Mouse (Mus musculus) frontal cortex, adult (tissue): Measurements from ENCODE around the gene Cacna2d1.

Source experiments
- ATAC-seq: cut with Nextera tagmentation; 2 replicates; pipeline ENCODE4 v1.9.2; 2017; ENCODE audit warnings: mild to moderate bottlenecking, moderate library complexity, mixed read lengths; ENCODE audit not compliant: low TSS enrichment

Cacna2d1 gene

DNA sequence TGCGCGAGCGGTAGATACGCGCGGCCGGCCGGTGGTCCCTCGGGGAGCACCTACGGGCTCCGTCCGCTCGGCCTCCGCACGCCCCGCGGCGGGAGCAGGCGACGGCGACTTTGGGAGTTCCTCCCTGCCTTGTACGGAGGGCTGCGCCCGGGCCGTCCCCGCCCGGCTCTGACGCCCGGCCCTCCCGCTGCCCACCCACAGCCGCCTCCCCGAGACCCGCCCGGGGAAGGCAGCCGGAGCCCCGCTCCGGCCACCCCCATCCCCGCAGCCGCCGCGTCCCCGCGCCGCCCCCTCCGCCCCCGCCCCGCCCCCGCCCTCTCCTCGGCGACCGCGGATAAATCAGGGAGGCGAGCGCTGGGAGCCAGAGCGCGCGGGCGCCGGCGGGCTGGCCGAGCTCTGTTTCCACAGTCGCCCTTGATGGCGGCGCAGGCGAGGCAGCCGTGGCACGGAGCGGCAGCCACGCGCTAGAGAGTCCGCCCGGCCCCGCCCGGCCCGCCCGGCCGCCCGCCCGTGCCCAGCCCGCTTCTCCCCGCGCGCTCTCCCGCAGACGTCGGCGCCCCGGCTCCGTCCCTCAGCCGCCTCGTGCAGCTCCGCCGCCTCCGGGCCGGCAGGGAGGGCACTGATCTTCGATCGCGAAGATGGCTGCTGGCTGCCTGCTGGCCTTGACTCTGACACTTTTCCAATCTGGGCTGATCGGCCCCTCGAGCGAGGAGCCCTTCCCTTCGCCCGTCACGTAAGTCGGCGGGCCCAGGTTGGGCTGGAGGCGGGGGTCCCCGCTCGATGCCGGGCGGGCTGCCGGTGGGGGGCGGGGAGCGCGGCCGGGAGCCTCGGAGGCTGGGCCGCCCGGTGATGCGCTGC, at the start of gene Cacna2d1:
Cacna2d1 (plus strand) TSS at position 316 of the 858 bp plus-strand sequence.
- ATAC-seq = peak; percentile 46

GRCm38 (mm10) chr5:15895098-15895497, 39.4 kb upstream of the Cacna2d1 start:
- peak; percentile 83 for ATAC-seq

DNA sequence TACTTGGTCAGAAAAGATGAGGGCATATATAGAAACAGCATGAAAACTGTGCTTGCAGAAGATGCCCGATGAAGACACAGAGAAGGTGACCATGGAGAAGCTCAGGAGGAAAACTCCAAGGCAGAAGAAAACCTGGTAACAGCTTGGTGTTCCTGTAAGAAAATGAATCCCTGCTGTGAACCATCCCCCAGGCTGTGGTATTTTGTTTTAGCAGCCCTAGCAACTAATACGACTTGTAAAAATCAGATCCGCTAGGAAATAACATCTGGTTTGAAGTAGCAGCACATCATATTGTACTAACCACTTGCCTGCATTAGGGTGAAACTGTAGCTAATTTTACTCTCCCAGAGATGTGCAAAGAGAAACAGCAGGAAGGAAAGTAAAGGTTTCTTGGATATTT, 37.8 kb upstream of the Cacna2d1 start:
- ATAC-seq = no peak

GRCm38 (mm10) chr5:15906446-15906845, 28.0 kb upstream of the Cacna2d1 start:
- peak; percentile 50; the same call in 1 of the 2 replicates for ATAC-seq

DNA sequence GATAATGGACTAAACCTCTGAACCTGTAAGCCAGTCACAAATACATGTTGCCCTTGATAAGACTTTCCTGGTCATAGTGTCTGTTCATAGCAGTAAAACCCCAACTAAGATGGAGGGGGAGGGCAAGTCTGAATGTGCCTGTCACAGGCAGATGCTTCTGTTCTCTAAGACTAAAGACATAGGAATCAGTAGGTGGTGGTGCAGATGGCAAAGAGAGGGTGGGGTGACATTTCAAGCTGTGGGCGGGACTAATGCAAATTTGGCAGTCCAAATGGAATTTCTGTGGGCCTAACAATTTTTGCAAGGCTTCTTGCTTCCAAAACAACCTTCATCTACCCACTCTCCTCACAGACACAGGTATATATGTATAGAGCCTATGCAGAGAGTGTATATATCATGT, 19.6 kb upstream of the Cacna2d1 start:
- ATAC-seq = peak; percentile 100

GRCm38 (mm10) chr5:15928506-15928905, 6.0 kb upstream of the Cacna2d1 start:
- no peak for ATAC-seq

DNA sequence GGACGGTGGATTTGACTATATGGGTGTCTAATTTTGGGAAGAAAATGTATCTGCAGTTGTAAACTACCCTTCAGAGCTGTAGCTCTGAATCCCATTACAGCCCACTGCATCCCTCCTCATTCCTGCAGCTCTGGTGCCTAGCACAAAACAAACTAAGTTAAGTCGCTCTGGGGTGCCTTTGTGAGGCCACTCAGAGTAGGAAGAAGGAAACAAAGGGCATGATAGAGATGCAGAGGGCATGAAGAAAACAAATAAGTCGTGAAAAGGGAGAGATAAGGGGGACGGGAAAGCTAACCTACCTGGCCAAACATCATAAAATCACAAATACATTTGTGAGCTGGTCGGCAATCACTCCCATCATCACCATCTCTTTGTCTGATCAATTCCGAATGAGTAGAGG, 1.5 kb upstream of the Cacna2d1 start:
- ATAC-seq = no peak

DNA sequence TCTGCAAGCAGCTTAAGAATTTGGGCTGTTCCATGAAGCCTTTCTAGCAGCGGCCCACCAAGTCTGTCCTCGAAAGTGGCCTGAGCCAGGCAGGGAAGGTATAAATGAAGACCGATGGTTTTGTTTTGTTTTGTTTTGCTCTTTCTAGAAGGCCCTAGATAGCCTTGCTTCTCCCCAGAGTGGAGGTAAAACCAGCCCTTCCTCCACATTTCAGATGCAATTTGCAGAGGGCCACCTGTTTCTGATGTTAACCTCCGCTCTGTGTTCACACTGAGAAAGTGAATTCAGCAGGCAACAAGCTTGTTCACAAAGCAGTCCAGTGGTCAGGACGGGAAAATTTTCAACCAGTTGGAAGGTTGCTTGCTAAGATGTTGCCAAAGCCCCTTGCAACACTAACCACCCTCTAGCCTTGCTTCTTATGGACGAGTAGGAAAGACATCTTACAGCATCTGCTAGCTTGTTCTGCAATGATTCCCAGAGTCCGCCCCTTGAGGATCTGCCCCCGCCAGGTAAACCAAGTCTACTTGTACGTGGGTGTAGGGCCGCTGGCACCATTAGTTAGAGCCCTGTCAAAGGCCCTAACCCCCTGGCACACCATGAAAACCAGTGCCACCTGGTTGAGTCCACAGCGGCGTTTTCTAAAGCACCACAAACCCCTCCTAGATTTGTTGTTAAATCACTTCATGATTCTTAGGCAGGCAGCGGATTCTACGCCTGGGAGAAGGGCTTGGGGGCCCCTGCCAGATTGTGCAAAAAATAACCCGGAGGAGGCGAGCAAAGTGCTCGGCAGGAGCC, 713 bp upstream of the Cacna2d1 start:
- peak; percentile 47 for ATAC-seq

GRCm38 (mm10) chr5:15935234-15935728, 790 bp downstream of the Cacna2d1 start:
- peak; percentile 1; the same call in 1 of the 2 replicates for ATAC-seq

DNA sequence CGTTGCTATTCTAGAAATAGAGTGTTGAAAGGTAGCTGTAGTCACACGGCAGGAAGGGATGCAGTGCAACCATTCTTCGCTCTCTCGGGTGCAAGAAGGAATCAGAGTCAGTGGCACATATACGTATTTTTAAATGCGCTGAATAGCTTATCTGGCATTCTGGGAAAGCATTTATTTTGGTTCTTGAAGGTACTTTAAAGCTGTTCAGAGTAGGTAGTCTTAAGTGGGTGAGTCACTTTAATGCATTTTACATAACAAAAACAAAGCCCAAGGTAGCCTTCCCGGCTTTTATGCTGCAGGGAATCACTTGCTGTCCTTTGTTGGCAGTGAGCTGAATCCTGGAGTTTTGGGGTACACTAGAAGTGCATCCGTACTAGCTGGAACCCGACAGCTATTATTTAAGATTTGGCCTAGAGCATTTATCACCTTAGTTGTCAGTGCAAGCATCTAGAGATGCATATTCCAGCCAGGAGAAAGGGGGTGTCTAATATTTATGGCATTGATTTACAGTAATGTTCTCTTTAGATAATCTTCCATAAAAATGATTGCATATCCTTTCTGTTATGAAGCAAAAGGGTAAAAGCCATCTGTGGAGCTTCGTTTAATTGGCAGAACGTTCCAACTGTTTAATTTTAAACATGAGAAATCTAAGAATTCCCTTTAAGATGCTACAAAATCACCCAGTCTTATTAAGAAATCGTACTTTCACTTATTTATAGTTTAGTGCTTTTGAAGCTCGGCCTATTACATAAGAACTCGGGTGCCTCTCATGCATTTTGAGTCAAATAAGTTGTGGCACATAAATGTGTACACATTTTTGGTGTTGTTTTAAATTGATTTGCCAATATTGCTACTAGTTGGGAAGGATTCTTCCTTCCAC, 1.6 kb downstream of the Cacna2d1 start:
- peak; percentile 51 for ATAC-seq

- ATAC-seq = peak; percentile 84
Measured at GRCm38 (mm10) chr5:15941191-15941725, 6.8 kb downstream of the Cacna2d1 start.

GRCm38 (mm10) chr5:15942051-15942450, 7.6 kb downstream of the Cacna2d1 start:
- no peak for ATAC-seq

DNA sequence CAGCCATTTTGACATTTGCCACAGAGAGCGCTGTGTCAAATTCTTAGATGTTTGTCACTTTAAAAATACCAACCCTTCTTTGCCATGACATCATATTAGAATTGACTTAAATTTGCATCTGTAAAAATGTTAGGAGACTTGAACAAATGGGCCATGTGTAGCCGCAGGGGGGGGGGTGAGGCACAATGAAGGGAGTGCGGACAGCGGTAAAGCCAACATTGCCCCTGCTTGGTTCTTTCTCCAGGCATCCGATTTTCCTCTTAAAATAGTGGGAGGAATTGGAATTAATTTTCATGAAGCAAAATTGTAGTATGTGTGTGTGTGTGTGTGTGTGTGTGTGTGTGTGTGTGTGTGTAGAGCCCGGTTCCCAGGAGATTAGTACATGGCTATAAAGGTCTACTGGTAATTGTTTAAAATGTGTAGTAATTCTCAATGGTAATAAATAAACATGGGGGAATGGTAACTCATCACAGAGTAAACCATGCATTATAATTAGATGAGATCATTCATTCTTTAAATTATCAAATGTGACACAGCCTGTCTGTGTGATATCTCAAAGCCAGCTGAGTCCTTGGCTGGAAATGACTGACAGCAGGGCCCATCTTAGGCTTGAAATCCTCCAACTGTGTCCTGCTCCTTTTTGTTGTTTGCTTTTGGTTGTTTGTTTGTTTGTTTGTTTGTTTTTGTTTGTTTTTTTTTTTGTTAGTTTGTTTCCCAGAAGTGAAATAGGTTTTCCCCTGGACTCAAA, 14.0 kb downstream of the Cacna2d1 start:
- no peak for ATAC-seq

GRCm38 (mm10) chr5:15959760-15960159, 25.3 kb downstream of the Cacna2d1 start:
- no peak for ATAC-seq

DNA sequence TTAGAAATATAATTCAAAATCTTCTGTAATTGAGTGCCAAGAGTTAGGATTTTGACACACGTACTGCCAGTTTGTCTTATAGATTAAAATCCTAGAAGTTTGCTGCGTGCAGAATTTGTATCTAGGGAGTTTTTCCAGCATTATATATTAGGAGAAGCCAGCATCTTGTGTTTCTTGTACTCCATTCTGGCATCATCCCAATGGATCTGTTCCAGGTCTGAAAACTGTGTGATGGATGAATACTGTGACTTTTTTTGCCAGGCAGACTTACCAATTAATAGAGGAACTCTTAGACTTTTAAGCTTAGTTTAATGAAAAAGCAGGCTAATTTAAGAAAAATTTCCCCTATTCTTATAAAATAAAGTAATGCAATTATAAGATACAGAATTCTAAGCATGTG, 27.4 kb downstream of the Cacna2d1 start:
- no peak for ATAC-seq

GRCm38 (mm10) chr5:15966888-15967287, 32.4 kb downstream of the Cacna2d1 start:
- peak; percentile 84 for ATAC-seq

GRCm38 (mm10) chr5:15971821-15972220, 37.3 kb downstream of the Cacna2d1 start:
- no peak for ATAC-seq

DNA sequence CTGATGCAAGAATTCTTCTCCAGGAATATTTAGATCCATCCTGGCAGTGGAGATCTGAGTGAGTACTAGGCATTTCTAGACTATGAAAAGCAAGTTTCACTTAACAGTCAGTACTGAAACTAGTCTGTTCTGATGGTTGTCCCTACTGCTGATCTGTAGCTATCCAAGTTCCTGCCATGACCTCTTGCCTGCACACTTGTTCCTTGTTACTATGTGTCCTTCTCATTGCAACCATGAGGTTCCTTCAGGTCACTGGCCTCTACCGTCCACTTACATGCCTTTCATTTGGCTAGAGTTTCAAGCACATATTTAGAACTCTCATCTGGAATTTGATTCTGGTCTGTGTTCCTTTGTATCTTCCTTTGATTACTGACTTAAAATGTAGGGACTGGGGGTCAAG, 37.9 kb downstream of the Cacna2d1 start:
- no peak for ATAC-seq

- ATAC-seq = peak; percentile 95
Measured at GRCm38 (mm10) chr5:15974652-15975051, 40.2 kb downstream of the Cacna2d1 start.

DNA sequence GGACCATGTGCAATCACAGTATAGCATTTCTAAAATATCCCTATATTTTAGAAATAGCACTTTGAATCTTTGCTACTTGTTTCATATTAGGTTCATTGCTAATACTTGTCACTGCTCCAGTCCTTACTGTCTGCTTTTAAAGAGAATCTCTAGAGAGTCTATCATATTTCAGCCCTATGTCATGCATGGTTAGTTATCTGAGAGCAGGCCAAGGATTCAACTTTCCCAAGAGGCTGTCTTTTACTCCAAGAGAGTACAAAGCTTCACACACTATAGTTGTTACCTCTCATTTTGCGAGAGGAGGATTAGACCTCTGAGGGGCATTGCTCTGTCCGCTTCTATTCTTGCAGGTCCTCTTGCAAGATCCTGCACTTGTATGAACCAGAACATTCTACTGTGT, 44.7 kb downstream of the Cacna2d1 start:
- ATAC-seq = no peak

- no peak for ATAC-seq
Measured at GRCm38 (mm10) chr5:15982573-15982972, 48.1 kb downstream of the Cacna2d1 start.
